ENCODE assay signal across 9 mouse cellular contexts in genomic region chr13:83726346-83726975, GRCm38 (mm10).
DNase-seq lines count a peak whose midpoint lies in the region; ATAC-seq and TF ChIP-seq lines count a peak whose summit lies in the region.
"Had no signal": no experiment of that assay in that cellular context is flagged by ENCODE, and none has a peak within 500 bp of the region (broad histone marks: within the 10 kb centered on the region; RNA-seq: fewer than 3 reads in every experiment).

No protein-coding gene starts in this region.

- peak overlapping the region; percentile 41; the same call in 1 of the 2 replicates for H3K4me2 ChIP-seq in heart, embryonic 13.5 days
- no peak overlapping the region for H3K4me2 ChIP-seq in limb, embryonic 15.5 days
- no peak overlapping the region for H3K4me2 ChIP-seq in liver, embryonic 11.5 days

- H3K36me3 ChIP-seq in heart, embryonic 13.5 days: no peaks in the 10 kb centered on the region
- no peaks in the 10 kb centered on the region for H3K36me3 ChIP-seq in heart, adult 2 months (ENCODE audit: control insufficient read depth, insufficient read depth, low read length)
- no peaks in the 10 kb centered on the region for H3K36me3 ChIP-seq in E14TG2a.4 (ENCODE audit: insufficient read depth, low read length)
- peaks cover 28% of the 10 kb centered on the region for H3K36me3 ChIP-seq in forebrain, embryonic 10.5 days (replicated peaks)
- H3K36me3 ChIP-seq in limb, embryonic 15.5 days: no peaks in the 10 kb centered on the region
- H3K36me3 ChIP-seq in liver, embryonic 11.5 days (ENCODE audit: control insufficient read depth, insufficient read depth, low read length): no peaks in the 10 kb centered on the region

- ATAC-seq in heart, embryonic 13.5 days (ENCODE audit: extremely low read depth, insufficient number of reproducible peaks, low FRiP score, low TSS enrichment): no peak
- ATAC-seq in limb, embryonic 15.5 days (ENCODE audit: insufficient number of reproducible peaks, low FRiP score, low TSS enrichment, low read depth): no peak
- no peak for ATAC-seq in liver, embryonic 11.5 days (replicated peaks; ENCODE audit: low FRiP score)
- ATAC-seq: inflammation-experienced regulatory T-cells, adult 6 months had no signal

- peak overlapping the region; percentile 24 for H3K4me3 ChIP-seq in heart, embryonic 13.5 days
- no peak overlapping the region for H3K4me3 ChIP-seq in heart, adult 2 months
- H3K4me3 ChIP-seq in E14TG2a.4 (replicated peaks; ENCODE audit: low read length): peak overlapping the region; percentile 63
- H3K4me3 ChIP-seq in forebrain, embryonic 10.5 days: peak overlapping the region; percentile 84
- 0 out of 2 replicates have a peak overlapping the region, but pooled peaks have one; percentile 13 for H3K4me3 ChIP-seq in limb, embryonic 15.5 days
- no peak overlapping the region for H3K4me3 ChIP-seq in liver, embryonic 11.5 days (ENCODE audit: low read depth, low read length)

- H3K27ac ChIP-seq in heart, embryonic 13.5 days (replicated peaks): no peak overlapping the region
- H3K27ac ChIP-seq in heart, adult 2 months: no peak overlapping the region
- peak overlapping the region; percentile 100 for H3K27ac ChIP-seq in forebrain, embryonic 10.5 days
- no peak overlapping the region for H3K27ac ChIP-seq in limb, embryonic 15.5 days
- H3K27ac ChIP-seq in liver, embryonic 11.5 days (ENCODE audit: low read depth, low read length): no peak overlapping the region

- H3K79me2 ChIP-seq in heart, adult 2 months (replicated peaks; ENCODE audit: control insufficient read depth, insufficient read depth, low read length): no peaks in the 10 kb centered on the region

- no peak for TF ChIP-seq CTCF in heart, adult 2 months (IDR thresholded peaks at IDR 0.05)
- TF ChIP-seq CTCF in E14TG2a.4 (conservative IDR thresholded peaks at IDR 0.05; ENCODE audit: low read length): no peak

- WGBS in heart, embryonic 13.5 days: 6% methylated on average over 13 of the region's 13 CpGs
- WGBS in heart, adult 2 months: 12% methylated on average over 13 of the region's 13 CpGs
- 4% methylated on average over 13 of the region's 13 CpGs for WGBS in forebrain, embryonic 10.5 days
- 7% methylated on average over 13 of the region's 13 CpGs for WGBS in limb, embryonic 15.5 days
- WGBS in liver, embryonic 11.5 days: 7% methylated on average over 13 of the region's 13 CpGs

- H3K4me1 ChIP-seq in heart, embryonic 13.5 days: peaks cover 22% of the 10 kb centered on the region
- H3K4me1 ChIP-seq in heart, adult 2 months (ENCODE audit: control insufficient read depth, insufficient read depth, low read length): no peaks in the 10 kb centered on the region; the same call in 1 of the 2 replicates
- H3K4me1 ChIP-seq in E14TG2a.4 (replicated peaks; ENCODE audit: low read depth, low read length): peaks cover 35% of the 10 kb centered on the region
- H3K4me1 ChIP-seq in forebrain, embryonic 10.5 days: 0 out of 2 replicates have a peak, but pooled peaks cover 9% of the 10 kb centered on the region
- H3K4me1 ChIP-seq in limb, embryonic 15.5 days: peaks cover 26% of the 10 kb centered on the region
- no peaks in the 10 kb centered on the region for H3K4me1 ChIP-seq in liver, embryonic 11.5 days (replicated peaks; ENCODE audit: control insufficient read depth, insufficient read depth, low read length)

- peaks cover 93% of the 10 kb centered on the region for H3K27me3 ChIP-seq in heart, embryonic 13.5 days (replicated peaks)
- peaks cover 33% of the 10 kb centered on the region for H3K27me3 ChIP-seq in heart, adult 2 months (ENCODE audit: control insufficient read depth, insufficient read depth, low read length)
- peaks cover 78% of the 10 kb centered on the region for H3K27me3 ChIP-seq in E14TG2a.4 (ENCODE audit: insufficient read depth, low read length)
- peaks cover 99% of the 10 kb centered on the region for H3K27me3 ChIP-seq in forebrain, embryonic 10.5 days (ENCODE audit: poor library complexity, severe bottlenecking)
- peaks cover 92% of the 10 kb centered on the region for H3K27me3 ChIP-seq in limb, embryonic 15.5 days
- peaks cover 95% of the 10 kb centered on the region for H3K27me3 ChIP-seq in liver, embryonic 11.5 days (replicated peaks; ENCODE audit: control insufficient read depth, insufficient read depth, low read length)

- H3K9me3 ChIP-seq in heart, embryonic 13.5 days: no peaks in the 10 kb centered on the region
- H3K9me3 ChIP-seq in E14TG2a.4 (ENCODE audit: low read length): no peaks in the 10 kb centered on the region
- H3K9me3 ChIP-seq in forebrain, embryonic 10.5 days: no peaks in the 10 kb centered on the region
- H3K9me3 ChIP-seq in limb, embryonic 15.5 days: no peaks in the 10 kb centered on the region
- no peaks in the 10 kb centered on the region for H3K9me3 ChIP-seq in liver, embryonic 11.5 days (ENCODE audit: control insufficient read depth, low read length)

- TF ChIP-seq EP300 in heart, adult 2 months (IDR thresholded peaks at IDR 0.05; ENCODE audit: insufficient read depth, low read depth, low read length): no peak

- H3K9ac ChIP-seq in heart, embryonic 13.5 days: no peak overlapping the region
- no peak overlapping the region for H3K9ac ChIP-seq in heart, adult 2 months (ENCODE audit: low read depth, low read length)
- no peak overlapping the region for H3K9ac ChIP-seq in limb, embryonic 15.5 days
- no peak overlapping the region for H3K9ac ChIP-seq in liver, embryonic 11.5 days (ENCODE audit: low read depth, low read length)

- no peak for TF ChIP-seq POLR2A in heart, adult 2 months (IDR thresholded peaks at IDR 0.05; ENCODE audit: insufficient read depth, low read depth, low read length)

- intact Hi-C loops in heart, adult 2 months (cut with DNase I): no loop called here

- DNase-seq in heart, adult 2 months: no peak
- peak; percentile 18 for DNase-seq in forebrain, embryonic 10.5 days (ENCODE audit: extremely low spot score, low spot score)
- no peak for DNase-seq in urinary bladder, adult 2 months (ENCODE audit: low spot score)
- no peak for DNase-seq in liver, embryonic 11.5 days (ENCODE audit: low spot score)
- DNase-seq in lung, adult 18-20 months: no peak

Comparison
In these comparisons a context has a peak if more than half of its experiments do, and no peak if none do; other contexts are left out.
1. H3K4me3 ChIP-seq: peak in heart, embryonic 13.5 days (single experiment), E14TG2a.4 (single experiment), forebrain, embryonic 10.5 days (single experiment) and limb, embryonic 15.5 days (single experiment); none in heart, adult 2 months (single experiment) and liver, embryonic 11.5 days (single experiment).